Mouse (Mus musculus) kidney, adult 8-10 months (tissue): ENCODE results near the gene Tlx2.

Experiments
- DNase-seq, 2 experiments: peaks; one replicate each; pipeline ENCODE4 v3.0.0; 2022

Tlx2 gene

DNA sequence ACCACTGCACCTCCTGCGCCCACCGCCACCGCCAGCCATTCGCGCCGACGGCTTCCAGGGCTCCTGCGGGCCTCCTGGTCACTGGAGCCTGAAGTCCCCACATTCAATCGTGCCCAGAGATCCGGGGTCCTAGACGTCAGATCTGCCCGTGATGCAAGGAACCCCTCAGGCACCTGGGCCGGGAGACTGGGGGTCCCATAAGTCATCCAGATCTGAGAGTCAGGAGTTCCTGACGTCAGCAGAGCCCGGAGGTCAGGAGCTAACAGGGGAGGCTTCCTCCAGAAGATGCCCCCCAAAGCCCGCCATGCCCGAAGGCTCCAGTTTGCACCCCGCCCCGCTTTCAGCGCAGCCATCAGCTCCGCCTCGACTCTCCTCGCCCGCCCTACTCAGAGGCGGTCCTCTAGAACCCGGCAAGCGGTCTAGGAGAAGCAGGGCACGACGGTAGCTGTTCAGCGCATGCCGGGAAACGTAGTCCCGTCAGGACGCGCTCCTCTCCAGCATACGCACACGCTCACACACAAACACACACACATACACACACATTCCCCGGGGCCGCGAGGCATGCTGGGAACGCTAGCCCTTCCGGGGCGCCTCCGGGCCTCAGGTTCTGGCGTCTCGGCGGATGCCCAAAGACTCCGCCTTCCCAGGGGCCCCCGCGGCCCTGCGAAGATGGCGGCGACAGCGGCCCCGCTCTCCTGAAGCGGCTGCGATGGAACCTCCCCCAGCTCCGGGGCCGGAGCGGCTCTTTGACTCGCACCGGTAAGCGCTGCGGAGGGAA is 15.8 kb downstream of the Tlx2 start, which contains the start of gene Aup1:
Gene Aup1, plus strand, starts transcription at position 448 of the 778 bp plus-strand sequence.
- peak; percentile 97 to 98 for DNase-seq

DNA sequence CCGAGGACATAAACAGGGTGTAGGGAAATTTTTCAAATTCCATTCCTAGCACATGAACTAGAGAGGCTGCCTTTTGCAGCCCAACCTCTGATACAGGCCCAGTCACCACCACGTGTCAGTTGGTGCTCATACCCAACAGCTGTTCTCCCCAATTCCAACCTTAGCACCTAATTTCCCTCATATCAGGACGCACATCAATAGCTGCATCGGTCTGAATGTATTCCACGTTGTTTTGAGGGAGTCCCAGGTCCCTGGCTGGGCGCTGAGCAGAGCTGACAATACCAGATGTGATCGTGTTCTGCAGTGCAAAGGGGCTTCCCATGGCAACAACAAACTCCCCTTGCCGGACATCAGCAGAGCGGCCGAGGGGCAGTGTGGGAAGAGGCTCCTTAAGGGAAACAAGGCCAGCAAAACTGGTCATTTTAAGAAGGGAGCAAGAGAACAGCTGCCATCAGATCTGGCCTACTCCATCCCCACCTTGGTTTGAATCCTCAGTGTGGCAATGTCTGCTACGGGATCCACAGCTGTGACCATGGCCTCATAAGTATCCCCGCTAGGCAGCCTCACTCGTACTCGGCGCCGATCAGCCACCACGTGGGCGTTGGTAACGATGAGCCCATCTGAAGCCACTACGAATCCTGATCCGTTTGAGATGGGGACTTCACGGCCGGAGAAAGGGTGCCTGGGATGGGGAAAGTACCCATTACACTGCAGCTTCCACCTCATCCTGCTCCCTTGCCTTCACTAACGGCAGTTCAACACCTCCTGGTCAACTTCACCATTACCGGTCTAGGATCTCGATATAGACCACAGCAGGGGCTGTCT is 16.7 kb downstream of the Tlx2 start:
- DNase-seq: no peak

DNA sequence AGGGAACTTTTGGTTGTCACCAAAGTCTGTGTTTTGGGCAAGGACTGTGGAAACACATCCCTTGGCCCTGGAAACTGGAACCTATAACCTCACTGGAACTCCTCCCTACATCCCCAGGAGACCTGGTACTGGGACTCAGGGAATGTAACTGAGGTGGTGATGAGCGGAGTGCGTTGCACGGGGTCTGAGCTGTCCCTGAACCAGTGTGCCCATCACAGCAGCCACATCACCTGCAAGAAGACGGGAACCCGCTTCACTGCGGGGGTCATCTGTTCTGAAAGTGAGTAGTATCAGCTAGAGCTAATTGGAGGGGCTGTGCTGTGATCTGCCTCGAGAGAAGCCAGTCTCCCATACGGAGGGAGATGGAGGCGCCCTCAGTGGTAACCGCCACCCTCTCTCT is 20.7 kb downstream of the Tlx2 start:
- DNase-seq: no peak

DNA sequence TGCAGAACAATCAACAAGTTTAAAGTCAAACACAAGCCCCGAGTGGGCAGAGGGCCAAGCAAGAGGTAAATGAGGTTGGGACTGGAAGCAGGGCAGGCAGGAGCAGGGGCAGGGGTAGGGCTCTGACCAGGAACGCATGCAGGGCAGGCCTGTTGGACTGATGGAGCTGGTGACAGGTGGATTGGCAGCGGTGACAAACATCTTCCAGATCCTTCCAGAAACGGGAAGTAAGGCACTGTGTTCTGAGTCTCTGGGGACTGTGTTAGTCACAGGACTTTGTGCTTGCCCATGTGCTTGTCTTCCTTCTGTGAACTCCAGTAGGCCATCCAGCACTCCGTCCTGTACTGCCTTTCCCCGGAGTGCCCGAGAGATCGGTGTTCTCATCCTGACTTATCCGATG is 25.4 kb downstream of the Tlx2 start:
- DNase-seq: no peak

DNA sequence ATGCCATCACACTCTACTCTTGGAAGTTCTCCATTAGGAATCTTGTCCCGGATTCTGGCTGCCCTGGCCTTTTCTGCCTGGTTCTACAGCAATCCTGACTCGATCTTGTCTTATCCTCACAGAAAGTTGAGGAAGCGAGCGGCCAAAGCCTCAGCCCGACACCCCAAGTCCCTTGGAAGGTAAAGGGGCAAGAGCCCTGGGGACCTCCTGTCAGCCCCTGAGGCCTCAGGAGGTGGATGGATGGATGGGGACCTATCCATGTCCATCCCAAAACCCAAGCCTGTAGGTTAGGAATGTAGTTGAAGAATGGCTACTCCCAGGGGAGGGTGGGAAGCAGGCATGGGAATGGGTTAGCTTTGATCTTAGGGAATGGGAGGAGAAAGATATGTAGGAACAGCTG is 26.1 kb downstream of the Tlx2 start:
- DNase-seq: no peak

DNA sequence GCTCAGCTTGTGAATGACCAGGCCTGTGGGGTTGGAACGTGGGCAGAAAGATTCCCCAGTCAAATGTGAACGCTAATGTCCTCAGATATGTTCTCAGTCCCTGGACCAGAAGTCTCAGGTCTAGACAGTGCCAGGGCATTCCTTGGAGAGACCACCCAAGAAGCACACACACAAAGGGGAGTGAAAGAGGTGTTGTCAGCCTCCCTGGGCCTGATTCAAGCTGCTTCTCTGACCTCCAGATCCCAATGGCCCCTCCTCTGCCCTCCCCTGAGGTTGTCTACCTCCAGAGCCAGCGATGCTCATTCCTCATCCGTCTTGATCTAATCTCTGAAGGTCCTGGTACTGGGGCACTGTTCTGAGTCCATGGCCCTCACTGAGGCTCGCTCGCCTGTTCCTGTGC is 26.5 kb downstream of the Tlx2 start:
- no peak for DNase-seq

DNA sequence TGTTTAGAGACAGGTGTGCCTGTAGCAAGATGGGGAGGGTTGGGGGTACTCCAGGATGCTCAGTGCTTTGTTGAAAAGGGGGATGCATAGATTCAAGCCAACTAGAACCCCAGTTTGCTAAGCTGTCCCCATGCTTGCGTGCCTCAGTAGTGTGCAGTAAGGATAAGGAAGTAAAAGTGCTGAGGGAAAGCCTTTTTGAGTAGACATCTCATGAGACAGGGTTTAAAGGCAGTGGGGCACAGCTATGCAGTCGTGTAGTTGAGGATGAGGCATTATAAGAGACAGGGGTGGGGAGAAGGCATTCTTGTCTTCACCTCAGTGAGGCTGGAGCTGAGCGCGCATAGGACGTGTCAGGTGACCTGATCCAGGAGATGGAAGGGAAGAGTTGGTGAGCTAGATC is 29.5 kb downstream of the Tlx2 start:
- no peak for DNase-seq

DNA sequence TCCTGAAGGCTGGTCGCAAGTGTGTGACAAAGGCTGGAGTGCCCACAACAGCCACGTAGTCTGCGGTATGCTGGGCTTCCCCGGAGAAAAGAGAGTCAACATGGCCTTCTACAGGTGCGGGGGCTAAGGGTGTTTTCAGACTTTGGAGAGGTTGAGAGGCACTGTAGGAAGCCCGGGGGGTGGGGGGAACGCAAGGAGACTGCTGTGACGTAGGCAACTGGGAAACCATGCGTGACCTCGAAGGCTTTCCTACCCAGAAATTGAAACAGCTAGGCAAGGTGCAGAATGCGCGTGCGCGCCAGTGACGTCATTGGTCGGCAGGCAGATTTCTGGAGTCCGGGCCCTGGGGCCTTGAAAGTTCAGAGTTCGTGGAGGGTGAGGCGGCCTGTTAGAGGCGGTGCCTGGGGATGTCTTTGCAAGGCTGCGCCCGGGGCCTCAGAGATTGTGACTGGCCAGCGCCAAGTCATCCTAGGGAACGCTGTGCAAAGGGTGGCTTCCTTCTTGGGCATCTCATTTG is 31.5 kb downstream of the Tlx2 start:
- DNase-seq: peak; percentile 93 to 97

DNA sequence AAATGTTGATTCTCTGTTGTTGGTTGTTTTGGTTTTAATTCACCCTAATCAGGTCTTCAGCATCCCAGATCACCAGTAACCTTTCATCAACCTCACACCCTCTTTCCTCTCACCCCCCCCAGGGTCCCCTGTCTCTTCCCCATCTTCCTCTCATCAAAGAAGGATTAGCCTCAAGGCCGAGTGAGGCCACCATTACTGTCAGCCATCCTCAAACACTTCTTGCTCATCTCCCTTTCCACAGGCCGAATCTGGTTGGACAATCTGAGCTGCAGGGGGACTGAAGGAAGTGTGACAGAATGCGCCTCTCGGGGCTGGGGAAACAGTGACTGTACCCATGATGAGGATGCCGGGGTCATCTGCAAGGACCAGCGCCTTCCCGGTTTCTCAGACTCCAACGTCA is 32.9 kb downstream of the Tlx2 start:
- no peak for DNase-seq

DNA sequence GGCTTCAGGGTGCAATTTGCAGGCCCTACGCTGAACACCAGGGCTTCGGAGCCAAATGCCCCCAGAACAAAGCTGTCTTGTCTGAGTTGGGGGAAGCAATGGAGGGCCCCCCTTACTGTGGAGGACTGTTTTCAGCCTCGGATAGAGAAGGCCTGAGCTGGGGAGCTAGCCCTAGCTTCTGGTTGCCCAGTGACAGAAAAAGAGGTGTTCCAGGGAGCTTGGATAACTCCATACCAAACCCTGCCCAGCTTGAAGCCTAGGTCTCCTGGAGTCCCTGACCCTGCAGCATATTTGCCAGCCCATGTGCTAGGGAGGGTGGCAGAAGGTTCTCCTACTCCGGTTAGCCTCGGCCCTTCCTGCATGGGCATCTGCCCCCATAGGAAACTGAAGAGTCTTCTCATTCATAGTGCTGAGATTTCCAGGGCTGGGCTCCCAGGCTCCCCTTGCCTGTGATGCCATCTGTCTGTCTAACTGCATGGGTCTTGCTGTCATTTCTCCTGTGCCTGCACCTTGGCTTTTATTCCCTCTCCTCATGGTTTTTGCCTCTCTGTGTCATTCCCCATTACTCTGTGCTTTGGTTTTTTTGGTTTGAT is 35.5 kb downstream of the Tlx2 start:
- no peak for DNase-seq

DNA sequence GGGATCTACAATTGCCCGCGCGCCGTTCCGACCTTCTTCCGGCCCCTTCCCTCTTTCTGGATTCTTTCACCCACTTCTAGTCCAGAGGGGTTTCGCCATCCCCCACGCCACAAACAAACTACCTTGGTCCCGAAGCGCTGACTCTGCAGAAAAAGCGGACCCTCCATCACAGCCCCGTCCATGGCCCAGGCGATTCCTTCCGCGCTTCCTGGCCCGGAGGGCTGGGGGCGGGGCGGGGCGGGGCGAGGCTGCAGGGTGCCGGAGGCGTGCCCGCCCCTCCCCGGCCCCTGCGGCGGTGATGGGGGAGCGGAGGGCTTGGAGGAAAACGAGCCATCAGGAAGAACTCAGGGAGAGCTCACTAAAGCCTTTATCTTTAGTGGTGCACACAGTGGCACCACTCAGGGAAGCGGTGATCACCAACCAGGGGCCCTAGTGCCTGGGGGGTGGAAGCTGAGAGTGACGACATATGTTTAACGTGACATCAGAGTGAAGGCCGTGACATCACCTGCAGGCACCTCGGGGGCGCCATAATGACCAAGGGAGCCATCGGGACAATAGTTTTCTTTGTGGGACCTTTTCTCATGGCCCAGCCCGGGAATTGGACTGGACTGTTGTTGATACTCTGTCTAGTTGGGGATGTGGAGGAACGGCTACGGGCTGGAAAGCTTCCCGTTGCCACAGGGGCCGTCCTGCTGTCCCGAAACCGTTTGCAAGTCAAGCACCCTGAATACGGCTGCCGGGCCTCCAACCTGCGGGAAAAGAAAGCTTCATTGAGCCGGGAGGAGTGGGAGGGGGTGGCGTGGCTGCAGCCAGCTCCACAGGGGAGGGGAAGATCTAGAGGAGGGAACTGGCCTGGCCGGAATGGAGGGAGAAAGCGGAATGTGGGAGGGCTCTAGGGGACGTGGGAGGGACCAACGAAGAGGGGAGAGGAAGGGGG is 36.6 kb downstream of the Tlx2 start, which contains the start of the genes Dok1 and Loxl3:
Gene Dok1, minus strand, starts transcription at position 223 of the 937 bp plus-strand sequence.
Gene Loxl3, plus strand, starts transcription at position 925 of the 937 bp plus-strand sequence.
- DNase-seq: peak; percentile 48 to 51

DNA sequence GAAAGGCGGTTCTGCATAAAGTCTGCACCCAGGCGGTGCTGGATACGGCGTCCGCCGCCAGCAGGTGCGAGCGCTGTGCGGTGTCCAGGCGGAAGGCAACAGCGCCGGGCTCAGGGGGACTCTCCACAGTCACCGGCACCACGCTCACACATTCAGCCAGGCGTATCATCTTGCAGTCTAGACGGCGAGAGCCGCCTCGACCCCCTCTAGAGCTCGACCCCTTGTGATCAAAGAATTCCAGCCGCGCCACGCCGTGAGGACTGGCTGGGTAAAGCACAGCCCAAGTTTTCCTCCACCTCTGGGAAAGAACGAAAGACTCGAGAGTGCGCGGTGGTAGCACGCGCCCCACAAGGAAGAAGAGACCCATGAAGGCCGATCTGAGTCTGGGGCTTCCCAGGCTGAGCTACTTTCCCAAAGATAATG is 37.3 kb downstream of the Tlx2 start:
- peak in 1 of 2 experiments; percentile 18 for DNase-seq

DNA sequence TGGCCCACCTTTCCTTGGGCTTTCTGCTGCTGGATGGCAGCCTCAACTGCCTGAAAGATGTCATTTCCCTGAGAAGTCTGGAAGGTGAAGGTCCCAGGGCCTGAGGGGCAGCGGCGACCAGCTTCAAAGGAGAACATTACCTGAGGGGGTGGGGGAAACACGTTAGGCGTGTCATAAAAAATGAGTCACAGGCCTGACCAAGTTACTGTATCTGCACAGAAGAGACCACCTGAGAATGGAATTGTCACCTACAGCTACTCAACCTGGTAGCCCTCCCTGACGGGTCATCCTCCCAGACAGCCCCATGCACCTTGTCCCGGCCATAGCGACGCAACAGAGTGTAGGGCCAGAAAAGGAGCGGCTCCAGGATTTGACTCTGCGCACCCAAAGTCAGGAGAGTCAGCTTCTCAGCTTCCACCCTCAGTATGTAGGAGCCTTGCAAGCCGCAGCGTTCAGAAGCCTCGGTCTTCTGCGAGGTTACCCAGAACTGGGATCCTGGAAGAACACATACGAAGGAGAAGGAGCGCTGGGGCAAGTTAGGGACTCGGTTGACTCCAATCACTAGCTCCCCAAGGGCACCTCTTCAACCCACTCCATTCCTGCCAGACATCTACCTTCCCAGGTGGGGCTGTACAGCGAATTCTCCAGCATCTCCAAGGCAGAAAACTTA is 38.0 kb downstream of the Tlx2 start:
- DNase-seq: no peak

DNA sequence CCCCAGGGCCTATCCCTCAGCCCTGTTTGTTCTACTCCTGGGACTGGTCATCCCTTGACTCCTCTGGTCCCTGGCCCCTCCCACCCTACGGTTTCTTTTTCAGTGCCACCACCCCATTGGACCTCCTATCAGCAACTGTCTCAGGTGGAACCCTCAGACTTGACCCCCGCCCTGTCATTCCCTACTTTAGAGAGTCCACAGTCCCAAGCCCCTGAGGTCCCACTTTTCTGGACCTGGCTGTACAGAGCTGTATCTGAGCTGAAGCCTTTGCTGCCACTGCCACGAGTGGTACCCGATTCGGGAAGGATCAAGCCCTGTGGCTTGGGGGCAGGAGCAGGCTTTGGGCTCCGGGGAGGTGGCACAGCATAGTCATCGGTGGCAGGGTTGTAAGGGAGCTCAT is 39.0 kb downstream of the Tlx2 start:
- DNase-seq: no peak

DNA sequence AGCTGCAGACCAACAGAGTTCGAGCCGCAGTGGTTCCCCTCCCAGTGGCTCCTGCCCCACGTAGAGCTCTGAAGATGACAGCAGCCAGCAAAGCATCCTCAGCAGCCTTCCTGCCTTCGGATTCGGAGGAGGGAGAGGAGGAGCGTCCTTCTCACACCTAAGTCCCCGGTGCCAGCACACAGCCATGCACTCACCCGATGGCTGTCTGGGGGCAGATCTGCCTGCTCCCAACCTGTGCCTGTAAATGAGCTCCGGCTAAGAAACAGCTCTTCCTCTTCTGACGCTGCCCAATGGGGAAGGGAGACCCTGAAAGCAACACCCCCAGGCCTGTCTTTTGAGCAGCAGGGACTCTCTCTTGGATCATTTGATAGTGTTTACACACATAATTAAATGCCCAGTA is 40.3 kb downstream of the Tlx2 start:
- DNase-seq: no peak

DNA sequence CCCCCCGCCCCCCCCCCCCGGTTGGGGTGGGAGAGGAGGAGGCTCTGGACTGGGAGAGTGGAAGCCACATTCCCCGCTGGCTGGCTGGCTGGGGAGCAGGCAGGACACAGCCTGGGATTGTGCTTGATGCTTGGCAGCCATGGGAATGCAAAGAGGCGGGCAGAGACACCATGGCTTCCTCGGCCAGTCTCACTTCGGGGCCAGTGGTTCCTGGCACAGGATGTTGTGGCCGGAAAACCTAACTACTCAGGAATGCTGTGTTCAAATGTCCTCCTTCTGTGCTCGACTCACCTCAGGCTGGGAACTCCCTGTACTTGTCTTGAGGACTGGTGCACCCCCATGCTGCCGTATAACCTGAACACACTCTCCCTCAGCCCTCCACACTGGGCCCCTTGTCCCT is 42.4 kb downstream of the Tlx2 start:
- no peak for DNase-seq

DNA sequence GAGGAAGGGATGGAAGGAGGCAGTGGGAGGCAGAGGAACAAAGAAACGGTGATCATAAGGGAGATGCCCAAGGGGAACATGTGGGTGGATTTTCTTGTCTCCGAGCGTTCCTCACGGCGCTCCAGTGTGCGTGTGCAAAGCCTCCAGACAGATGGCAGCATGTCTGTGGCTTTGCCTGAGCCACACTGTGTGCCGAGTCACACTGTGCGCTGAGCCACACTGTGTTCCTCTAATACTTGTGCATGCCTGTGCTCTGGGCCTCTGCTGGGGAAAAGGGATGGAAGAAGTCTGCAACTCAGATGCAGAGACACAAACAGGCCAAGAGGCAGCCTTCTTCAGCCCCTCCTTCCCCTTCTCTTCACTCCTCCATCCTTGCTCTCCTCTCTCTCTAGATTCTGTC is 42.8 kb downstream of the Tlx2 start:
- DNase-seq: no peak

DNA sequence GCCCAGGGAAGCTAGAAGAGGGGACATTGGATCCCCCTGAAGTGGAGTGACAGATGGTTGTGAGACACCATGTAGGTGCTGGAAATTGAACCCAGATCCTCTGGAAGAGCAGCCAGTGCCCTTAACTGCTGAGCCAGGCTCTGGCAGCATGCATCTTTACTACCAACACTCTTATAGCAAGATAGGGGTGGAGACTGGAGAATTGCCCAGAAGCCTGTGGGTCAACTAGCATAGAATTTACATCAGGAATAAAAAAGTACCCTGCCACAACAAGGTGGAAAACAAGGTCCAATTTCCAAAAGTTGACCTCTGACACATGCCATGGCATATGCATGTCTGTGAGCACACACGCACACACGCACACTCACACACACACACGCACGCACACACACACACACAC is 44.9 kb downstream of the Tlx2 start:
- DNase-seq: no peak

DNA sequence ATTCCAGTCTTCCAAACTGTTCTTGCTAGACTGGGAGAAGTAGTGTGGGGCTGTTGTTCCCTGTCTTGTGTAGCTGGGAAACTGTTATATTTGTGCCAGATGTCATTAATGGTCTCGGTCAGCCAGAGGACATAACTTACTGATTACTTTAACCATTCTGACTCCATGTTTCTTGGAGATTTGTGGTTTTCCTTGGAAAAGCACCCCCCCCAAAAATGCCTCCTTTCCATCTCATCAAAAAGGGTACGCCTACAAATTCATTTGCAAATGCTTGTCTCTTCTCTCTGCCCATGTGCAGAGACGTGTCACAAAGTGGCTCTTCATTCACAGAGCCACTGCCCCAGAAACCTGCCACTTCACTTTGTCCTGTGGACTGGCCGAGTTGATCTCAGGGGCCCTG is 45.7 kb downstream of the Tlx2 start:
- no peak for DNase-seq

DNA sequence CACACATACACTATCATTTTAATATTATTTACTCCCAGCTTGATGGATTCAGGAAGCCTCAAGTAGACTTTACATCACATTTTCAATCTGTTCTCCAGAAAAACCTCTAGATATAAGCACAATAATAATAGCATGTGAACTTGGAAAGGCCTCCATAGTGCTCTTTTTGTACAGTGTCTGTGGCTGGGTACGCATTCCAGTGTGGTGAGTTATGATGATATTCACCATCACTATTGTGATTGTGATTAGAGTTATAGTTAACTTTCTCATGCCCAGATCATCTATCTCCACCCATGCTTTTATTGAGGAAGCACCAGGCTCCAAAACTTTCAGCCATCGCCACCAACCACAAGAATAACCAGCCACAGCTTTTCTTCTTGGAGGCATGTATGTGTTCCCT is 46.3 kb downstream of the Tlx2 start:
- DNase-seq: no peak

DNA sequence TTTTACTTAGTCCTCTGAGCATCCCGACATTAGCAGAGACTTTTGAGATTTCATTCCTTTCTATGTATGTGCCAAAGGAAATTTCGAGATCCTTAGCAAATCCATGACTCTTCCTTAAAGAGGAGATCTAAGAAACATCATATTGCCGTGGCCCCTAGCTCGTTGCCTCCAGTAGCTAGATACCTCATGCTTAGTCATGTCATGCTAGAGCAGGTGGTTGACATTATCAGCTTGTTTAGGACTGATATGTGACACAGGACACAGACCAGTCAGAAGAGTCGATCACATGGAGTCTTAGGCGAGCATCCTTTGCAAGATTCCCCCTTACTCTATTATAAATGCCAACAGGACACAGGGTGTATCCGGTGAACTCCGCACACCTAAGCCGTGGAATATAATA is 47.1 kb downstream of the Tlx2 start:
- DNase-seq: no peak
